Mouse (Mus musculus) frontal cortex, postnatal 25 days (tissue): ENCODE results near the gene Siglec1.
"Not testable (repeated sequence)": the region's sequence is repeated elsewhere in the genome, so short reads cannot be mapped to it uniquely, and the experiment has no call there.

Source experiments
- DNase-seq, 2 experiments: peaks; one replicate each; pipeline ENCODE4 v3.0.0; 2022; ENCODE audit warnings: low spot score in 2 of 2

The Siglec1 gene

DNA sequence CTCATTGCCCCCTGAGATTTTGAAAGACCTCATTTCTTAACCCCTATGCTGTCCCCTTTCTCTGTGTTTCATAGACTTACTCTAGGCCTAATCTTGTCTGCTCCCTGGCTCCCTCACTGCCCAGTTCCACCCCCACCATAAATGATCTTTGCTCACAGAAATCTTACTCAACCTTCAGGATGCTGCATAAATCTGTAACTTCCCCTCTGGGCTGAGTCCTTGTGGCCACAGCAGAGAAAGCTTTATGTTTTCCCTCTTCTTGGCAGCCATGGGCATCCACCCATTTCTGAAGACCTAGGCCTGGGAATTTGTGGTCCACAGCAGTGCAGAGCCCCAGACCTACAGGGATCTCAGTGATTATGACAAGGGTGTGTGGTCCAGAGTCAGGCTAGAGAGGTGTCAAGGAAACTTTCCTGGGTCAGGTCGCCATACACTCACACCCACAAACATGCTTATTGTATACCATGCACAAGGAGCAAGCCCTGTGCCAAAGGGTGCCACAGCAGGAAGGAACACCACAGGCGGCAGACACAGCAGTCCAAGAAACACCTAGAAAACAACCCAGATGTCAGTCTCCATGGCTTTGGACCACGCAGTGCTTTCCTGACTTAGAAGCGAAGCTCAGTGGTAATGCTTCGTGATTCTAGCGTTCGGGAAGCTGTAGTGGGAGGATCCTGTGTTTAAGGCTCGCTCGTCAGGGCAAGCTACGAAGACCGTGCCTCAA, at the start of gene Siglec1:
TSS of gene Siglec1 (minus strand) at position 99 of the 724 bp plus-strand sequence.
- no peak for DNase-seq

DNA sequence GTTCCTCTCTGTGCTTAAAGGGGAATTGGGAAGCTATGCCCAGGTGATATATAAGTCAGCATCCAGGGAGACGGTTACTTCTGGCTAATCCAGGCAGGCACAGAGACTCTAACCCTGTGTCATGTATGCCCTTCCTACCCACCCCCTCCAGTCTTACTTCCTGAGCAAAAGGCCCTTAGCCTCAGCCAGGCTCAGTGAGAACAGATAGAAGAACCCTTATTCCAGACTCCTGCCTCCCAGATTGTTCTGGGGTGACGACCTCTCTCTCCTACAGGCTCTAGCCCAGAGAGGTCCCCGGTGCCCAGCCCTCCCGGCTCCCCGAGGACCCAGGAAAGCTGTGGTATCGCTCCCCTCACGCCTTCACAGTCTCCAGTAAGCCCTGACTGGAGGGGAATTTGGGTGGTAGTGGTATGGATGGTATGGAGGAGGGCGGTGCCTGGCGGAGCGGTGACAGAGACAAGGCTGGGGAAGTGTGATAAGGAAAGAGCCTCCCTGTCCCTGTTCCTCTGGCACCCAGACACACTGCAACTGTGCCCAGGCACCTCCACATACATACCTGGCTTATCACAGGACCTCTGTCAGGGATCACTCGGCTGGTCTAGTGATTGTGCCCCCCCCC, 49.1 kb upstream of the Siglec1 start:
- DNase-seq = no peak

DNA sequence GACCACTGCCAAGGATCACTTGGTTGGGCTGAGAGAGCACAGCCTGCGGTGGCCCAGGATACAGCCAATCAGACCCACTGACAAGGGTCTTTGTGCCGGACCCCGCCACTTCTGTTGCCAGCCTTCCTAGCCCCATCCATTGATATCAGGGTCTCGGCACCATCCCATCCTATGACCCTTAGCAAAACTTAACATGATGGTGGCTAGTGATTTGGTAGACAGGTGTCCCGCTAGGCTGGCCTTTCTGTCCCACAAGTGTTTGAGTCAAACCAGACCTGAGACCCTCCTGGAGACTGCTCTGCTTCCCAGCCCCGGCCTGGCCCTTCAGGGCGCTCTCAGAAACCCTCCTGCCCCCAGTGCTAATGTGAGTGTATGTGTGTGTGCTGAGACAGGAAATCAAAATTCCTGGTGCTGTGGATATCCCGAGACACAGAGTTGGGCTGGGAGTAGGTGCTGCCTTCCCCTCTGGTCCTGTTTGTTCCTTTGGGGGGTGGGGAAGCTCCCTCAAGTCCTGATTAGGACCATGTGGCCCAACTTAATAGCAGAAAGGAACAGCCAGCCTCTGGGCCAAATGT, 48.3 kb upstream of the Siglec1 start:
- DNase-seq = no peak

DNA sequence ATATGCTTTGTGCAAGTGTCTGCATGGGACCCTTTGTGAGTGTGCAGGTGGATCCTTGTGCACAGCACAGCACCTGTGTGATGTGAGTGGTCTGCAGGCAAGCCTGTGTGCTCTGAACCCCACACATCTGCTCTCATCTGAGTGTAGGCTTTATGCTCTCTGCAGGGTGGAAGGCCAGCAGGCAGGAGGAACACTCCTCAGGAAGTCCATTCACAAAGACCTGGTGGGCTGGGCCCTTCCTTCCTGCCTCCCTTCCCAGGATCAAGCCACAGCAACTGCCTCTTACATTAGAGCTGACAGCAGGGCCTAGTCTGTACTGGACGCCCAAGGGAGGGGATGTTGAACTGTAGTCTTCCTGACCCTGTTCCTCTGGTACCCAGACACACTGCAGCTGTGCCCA, 47.8 kb upstream of the Siglec1 start:
- no peak for DNase-seq

DNA sequence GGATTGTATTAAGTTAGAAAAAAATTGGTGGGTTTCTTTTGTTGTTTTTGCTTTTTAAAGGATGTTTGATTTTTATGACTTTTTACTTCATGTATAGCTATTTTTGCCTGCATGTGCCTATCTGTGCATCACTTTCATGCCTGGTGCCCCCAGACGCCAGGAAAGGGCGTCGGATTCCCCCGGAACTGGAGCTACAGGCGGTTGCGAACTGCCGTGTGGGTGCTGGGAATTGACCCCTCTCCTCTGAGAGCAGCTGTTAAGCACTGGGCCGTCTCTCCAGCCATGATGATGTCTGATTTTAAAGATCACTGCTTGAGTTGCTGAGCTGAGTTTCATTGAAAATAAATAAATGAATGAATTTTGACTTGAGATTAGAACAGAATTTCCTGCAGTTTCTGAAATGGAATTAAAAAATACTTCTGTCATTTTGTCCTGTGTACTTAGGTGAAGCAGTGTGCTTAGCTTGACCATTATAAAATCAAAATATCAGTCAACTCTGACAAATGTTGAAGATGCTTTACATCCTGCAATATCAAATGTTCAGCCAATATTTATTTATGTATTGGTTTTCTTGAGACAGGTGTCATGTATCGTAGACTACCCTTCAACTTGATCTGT, 46.5 kb upstream of the Siglec1 start, which contains the start of gene Gm11037:
TSS of gene Gm11037 (plus strand) at position 568 of the 618 bp plus-strand sequence.
- DNase-seq = no peak

DNA sequence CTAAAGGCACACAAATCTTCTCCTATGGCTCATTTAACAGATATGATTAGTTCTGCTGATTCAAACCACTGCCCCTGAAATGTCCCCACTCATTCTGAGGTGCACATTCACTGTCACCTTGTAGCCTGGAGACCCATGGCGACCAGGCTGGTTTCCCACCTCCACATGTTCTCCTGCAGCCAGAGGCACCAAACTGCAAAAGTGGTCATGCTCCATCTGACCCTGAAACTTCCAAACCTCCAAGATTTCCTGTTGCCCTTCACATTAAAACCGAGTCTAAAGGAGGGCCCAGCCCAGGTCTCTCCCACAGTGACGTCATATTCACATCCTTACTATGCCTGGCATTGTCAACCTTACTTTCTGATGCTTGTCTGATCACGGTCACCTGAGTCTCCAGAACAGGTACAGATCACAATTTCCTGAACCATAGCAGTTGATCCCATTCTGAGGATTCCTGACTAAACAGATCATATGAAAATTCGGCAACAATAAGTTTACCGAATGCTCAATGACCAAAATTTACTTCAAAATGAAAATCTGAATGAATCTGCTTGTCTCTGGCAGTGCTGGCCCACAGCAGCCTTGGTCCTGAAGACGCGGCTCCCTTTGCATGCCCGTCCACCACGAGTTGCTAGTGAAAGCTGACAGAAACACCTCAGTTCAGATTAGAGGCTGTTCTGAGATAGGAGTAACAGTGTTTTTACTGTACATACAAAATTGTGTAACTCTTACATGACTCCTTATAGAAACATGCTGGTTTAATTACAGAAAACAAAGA, 45.7 kb upstream of the Siglec1 start:
- DNase-seq = no peak

DNA sequence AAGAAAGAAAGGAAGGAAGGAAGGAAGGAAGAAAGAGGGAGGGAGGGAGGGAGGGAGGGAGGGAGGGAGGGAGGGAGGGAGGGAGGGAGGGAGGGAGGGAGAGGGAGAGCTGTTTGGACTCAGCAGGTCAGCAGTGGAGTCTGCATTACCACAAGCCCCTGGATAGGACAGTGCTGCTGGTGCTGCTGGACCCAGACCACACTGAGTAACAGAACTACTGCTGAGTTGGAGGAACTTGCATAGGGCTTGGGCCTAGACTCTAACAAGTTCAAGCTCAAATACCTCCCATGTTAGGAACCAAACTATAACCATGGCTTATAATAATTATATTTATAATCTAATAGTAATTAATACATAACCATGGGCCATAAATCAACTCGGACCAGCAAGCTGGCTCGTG, 44.3 kb upstream of the Siglec1 start:
- no peak for DNase-seq

DNA sequence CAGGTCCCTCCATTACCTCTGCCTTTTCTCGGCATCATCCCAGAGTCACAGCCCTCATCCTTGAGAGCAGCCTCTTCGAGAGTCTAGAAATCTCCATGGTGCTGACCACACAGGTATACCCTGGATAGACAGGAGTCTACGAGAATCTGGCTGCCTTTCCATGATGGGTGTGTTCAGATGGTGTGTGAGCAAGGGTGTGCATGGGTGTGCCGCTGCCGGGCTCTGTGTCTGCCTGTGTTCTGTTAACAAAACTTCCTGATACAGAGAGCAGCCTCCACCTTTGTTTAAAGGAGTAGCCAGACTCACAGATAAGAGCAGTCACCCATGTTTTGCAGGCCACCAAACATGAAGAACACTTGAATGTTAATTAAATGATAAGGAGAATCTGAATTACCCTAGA, 43.3 kb upstream of the Siglec1 start:
- no peak for DNase-seq

DNA sequence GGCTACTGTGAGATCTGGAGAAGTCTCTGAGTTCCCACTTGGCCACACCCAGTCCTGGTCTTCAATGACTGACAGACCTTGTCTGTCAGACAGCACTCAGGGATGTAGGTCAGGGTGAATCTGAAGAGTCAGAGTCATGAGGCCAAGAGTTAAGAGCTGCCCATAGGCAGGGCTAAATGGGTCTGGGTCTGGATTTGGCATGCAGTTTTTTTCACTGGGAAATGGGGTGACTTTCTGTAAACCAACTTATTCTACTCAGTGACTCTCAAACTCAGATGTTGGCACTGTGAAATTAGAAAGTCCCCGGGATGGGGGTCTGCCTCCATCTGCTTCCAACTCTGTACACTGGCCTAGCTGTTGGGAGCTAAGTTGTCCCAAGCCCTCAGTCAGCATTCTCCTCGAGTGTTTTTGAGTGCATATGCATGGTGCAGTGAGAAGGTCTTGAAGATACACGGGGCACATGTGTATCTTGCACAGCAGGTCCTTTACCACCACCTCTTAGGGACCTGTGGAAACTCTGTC, 42.1 kb upstream of the Siglec1 start:
- no peak for DNase-seq

DNA sequence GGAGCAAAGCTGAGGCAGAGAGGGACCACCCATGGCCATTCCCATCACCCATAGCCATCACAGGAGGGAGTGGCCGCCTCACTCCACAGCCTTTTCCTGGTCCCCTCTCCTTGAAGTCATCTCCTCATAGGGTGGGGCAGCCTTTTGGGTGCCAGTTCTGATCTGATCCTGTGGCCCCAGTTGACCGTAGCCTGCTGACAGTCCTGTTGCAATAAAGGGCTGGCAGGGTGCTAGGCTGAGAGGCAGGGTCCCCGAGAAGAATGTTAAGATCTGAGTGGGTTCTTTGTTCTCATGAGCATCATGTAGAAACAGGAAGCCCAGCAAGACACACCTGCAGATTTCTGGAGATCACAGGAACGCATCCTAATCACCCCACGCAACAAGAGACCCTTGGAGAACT, 41.6 kb upstream of the Siglec1 start:
- no peak for DNase-seq

DNA sequence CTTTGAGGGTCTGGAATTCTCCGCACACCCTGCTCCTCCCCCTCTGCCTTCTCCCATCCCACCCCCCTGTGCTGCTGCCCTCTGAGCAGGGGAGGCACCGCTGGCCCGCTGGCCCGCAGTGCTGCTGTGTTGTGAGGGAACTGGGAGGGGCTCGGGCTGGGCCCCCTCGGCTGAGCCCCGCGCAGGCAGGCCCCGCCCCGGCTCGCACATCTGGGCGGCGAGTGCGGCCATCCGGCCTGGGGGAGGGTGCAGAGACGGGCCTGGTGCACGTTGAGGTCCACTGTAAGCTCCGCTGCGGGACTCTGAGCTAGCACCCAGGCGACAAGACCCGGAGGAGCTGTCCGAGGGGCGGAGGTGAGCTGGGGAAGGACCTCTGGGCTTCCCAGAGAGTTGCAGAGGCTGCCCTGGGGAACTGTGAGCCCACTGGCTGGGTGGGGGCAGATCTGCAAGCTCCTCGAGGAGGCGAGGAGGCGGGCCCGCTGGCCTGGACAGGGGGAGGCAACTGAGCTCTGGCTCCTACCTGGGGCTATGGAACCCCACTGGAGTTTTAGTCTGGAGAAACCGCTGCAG, 40.7 kb upstream of the Siglec1 start, which contains the start of gene Hspa12b:
TSS of gene Hspa12b (plus strand) at position 120 of the 570 bp plus-strand sequence.
- no peak for DNase-seq

DNA sequence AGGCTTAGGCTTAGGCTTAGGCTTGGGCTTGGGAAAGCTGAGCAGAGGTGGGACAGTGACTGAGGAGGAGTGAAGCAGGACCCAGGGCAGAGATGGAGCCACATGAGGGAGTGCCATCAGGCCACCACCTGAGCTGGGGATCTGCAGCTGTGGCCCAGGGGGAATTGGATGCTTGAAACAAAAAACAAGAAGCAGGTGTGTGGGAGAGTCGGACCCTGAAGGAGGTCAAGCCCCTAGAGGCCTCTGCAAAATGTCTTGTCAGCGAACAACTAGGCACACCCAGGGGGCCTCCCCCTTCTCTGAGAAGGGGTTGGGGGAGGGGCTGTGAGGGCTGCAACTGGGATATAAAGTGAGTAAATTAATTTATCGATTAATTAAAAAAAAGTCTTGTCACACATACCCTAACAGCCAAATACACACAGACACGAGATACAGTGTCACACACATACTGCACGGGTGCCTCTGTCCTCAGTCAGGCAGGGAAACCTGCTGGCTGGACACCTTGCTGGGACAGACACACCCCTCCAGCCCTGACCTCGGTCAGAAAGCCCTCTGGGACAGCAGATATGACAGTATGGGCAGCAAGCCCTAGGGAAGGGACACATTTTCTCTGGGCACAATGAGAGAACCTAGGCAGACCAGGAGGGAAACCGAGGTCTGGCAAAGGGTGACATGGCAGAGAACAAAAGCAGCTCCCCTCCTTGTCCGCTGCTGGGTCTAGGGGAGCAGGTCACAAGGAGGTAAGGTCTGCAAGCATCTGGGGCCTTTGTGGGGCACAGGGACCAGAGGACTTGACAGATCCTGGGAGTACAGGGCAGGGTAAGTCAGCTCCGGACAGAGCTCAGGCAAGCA, 39.6 kb upstream of the Siglec1 start:
- DNase-seq = no peak

DNA sequence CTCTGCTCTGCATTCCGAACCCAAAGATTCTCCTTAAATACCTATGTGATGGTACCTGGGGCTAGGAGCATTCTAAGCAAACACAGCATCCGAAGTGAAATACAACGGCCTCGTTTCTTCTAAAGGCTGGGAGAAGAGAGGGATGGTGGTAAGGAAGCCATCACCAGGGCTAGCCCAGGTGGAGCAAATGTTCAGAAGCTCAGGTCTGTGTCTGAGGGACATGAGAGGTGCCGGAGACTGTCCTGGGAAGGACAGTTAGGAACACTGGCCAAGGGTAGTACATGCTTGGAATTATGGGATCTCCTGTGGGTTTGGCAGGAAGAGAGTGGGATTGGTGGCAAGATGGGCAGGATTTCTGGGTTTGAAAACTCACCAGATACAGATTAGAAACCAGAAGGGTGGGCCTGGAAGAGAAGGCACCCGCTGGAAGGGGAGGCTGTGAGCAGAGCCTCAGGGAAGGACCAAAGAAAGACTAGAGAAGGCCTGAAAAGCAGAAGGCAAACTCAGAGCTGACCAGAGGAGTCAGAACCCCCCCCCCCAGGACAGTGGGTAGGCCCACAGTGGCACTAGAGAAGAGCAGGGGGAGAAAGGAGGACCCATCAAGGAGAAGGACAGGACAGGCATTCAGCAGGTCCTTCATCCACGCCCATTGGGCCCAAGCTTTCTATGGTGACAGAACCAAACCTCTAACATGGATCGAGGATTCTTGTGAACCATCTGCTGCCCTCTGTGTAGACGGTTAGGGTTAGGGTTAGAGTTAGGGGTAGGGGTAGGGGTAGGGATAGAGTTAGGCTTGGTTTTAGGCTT, 38.8 kb upstream of the Siglec1 start:
- no peak for DNase-seq

DNA sequence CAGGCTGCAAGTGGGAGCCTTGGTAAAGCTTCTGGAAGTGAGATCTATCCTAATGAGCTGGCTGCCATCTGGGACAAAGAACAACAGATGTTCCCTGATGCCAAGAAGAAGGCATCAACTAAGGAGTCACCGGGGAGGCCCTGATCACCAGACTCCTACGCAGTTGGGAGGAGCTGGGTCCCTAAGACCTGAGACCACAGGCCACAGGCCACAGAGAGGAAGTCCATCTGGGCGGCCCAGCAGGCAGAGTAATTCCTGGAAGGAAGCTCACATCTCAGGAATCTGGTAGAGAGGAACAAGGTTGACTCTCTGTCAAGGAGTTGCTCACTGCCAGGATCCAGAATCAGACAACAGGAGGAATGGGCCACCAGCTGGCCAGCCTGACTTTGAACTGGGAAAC, 37.6 kb upstream of the Siglec1 start:
- no peak for DNase-seq

DNA sequence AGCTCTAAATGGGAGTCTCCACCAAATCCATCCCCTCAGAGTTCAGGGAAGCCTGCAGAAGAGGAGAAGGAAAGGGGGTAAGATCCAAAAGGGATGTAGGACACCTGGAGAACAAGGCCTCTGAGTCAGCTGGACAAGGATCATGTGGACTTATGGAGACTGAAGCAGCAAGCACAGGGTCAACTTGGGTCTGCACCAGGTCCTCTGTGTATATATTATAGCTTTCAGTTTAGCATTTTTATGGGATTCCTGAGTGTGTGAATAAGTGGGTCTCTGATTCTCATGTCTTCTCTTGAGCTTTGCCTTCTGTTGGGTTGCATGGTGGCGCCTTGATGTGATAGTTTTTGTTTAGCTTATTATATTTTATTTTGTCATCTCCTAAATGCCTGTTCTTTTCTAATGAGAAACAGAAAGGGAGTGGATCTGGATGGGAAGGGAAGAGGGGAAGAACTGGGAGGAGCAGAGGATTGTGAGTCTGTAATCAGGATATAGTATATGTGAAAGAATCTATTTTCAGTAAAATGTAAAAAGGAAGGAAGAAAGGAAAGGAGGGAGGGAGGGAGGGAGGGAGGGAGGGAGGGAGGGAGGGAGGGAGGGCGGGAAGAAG, 32.5 kb upstream of the Siglec1 start:
- DNase-seq = no peak

DNA sequence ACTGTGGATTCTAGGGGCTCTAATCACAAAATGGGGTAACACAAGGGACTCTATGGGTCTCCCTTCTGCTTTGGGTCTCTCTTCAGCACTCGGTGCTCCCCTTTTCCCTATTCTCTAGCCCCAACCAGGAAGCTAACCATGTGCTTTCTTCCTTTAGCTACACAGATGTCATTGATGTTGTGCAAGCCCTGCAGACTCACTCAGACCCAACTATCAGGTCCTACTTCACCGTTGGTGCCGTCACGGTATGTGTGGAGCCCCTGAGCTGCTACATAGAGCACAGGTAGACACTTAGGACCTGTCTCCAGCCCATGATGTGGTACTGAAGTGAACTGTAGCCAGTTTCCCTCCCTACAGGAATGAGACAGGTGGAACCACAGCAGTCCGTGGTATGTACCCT, 19.4 kb upstream of the Siglec1 start:
- DNase-seq = no peak

DNA sequence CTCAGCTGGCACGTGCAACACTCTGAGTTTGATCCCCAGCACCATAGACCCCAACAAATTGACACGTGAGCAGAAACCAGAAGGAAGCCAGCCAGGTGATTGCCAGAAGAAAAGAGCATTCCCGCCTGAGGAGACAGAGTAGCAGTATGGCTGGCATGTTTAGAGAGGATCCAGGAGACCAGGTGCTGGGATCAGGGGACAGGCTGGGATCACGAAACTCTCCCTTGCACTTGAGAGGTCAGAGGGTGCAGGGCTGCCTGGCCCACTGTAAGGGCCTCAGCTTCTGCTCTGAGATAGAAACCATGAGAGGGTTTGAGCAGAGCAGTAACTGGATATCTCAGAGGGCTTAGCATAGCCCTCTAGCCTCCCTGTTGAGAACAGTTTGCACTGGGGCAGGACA, 18.5 kb upstream of the Siglec1 start:
- DNase-seq = not testable (repeated sequence)

DNA sequence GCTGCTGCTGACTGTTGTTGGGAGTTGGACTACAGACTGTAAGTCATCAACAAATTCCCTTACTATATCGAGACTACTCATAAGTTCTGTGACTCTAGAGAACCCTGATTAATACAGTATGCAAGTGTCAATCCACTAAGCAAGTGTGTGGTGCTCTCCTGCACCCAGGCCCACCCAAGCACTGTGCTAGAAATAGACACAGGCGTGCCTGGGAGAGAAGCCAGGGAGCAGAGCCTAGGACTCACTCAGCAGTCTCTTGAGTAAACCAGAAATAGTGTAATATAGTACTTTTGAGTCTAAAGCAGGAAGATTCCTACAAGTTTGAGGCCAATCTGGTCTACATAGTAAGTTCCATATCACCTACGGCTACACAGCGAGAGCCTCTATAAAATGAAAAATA, 17.5 kb upstream of the Siglec1 start:
- DNase-seq = no peak

DNA sequence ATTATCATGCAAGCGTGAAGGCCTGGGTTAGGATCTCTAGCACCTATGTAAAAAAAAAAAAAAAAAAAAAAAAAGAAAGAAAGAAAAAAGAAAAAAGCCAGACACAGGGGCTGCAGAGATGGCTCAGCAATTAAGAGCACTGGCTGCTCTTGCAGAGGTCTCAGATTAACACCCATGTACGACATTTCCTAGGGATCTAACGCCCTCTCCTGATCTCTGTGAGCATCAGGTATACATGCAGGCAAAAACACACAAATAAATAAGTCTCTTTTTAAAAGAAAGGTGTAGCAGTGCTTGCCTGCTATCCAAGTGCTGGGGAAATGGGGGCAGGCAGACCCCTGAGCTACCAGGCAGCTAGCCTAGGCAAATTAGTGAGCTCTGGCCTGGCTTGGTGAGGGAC, 15.0 kb upstream of the Siglec1 start:
- no peak for DNase-seq
